9 mouse cellular contexts compared by ENCODE assay signal in the genomic region with DNA sequence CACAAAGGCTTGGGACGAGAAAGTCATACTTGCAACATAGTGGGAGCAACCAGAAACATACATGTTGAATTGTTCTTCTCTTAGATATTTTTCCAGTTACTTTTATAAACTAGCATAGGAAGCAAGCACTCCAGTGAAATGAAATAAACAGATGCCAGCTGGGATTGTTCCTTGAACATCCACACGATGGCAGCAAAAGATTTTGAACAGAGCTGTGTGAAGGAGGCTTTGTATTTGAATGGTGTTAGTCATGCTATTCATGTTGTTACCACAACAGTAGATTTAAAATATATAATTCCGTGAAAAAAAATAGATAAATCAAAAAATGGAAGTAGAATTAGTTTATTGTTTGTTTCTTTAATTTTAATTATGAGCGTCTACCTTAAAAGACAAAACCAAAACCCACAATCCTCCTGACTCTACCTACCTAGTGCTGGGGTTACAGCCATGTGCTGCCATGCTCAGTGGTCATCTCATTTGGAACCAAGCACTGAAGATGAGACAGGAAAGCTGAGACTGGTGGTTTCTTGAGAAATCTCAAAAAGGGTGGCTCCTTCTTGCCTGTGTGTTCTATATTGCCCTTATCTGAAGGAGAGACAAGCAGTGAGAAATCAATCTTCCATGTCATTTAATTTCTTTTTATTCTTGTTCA.
DNase-seq lines count a peak whose midpoint lies in the region; ATAC-seq and TF ChIP-seq lines count a peak whose summit lies in the region.
"Had no signal": no experiment of that assay in that cellular context is flagged by ENCODE, and none has a peak within 500 bp of the region (broad histone marks: within the 10 kb centered on the region; RNA-seq: fewer than 3 reads in every experiment).

No protein-coding gene starts in this region.

- WGBS in kidney, adult 2 months = 21% methylated on average over 4 of the region's 4 CpGs
- 18% methylated on average over 4 of the region's 4 CpGs for WGBS in limb, embryonic 11.5 days
- 22% methylated on average over 4 of the region's 4 CpGs for WGBS in neural tube, embryonic 11.5 days

- H3K4me2 ChIP-seq in limb, embryonic 11.5 days (ENCODE audit: low read depth, severe bottlenecking) = no peak overlapping the region
- no peak overlapping the region for H3K4me2 ChIP-seq in neural tube, embryonic 11.5 days (ENCODE audit: low read depth)

- H3K4me1 ChIP-seq in MEL (ENCODE audit: control insufficient read depth in 1 of 2, insufficient read depth in 2 of 2, low read length in 2 of 2) = no peaks in the 10 kb centered on the region
- H3K4me1 ChIP-seq in kidney, adult 2 months (ENCODE audit: control insufficient read depth, insufficient read depth, low read length) = no peaks in the 10 kb centered on the region
- no peaks in the 10 kb centered on the region for H3K4me1 ChIP-seq in limb, embryonic 11.5 days (ENCODE audit: control insufficient read depth, insufficient read depth, low read length)
- no peaks in the 10 kb centered on the region for H3K4me1 ChIP-seq in neural tube, embryonic 11.5 days (ENCODE audit: control insufficient read depth, insufficient read depth, low read length)

- TF ChIP-seq RAD21 in MEL (IDR thresholded peaks at IDR 0.05; ENCODE audit: low read depth, low read length) = peak; percentile 76

- H3K27ac ChIP-seq in MEL (ENCODE audit: control insufficient read depth, low read depth, low read length) = no peak overlapping the region
- no peak overlapping the region for H3K27ac ChIP-seq in kidney, adult 2 months (ENCODE audit: insufficient read depth, low read depth, low read length)
- no peak overlapping the region for H3K27ac ChIP-seq in limb, embryonic 11.5 days (replicated peaks; ENCODE audit: low read depth, low read length)
- no peak overlapping the region for H3K27ac ChIP-seq in neural tube, embryonic 11.5 days (ENCODE audit: low read depth, low read length)

- H3K4me3 ChIP-seq in MEL (ENCODE audit: control insufficient read depth in 1 of 2, insufficient read depth in 1 of 2, low read depth in 2 of 2, low read length in 2 of 2) = no peak overlapping the region
- H3K4me3 ChIP-seq in kidney, adult 2 months (ENCODE audit: insufficient read depth, low read depth, low read length) = no peak overlapping the region
- no peak overlapping the region for H3K4me3 ChIP-seq in limb, embryonic 11.5 days (ENCODE audit: low read depth, low read length)
- no peak overlapping the region for H3K4me3 ChIP-seq in neural tube, embryonic 11.5 days (ENCODE audit: low read depth, low read length)
- H3K4me3 ChIP-seq: myocyte had no signal

- DNase-seq in 416B (ENCODE audit: low read depth) (peak; percentile 54), MEL (ENCODE audit: low read depth, low spot score) (peak; percentile 55)
- peak; percentile 82 for DNase-seq in cerebellum, adult 9-10 months
- DNase-seq in forelimb bud, embryonic 11.5 days (ENCODE audit: low read depth, low spot score) = peak; percentile 71
- peak; percentile 64 for DNase-seq in kidney, adult 2 months
- DNase-seq in limb, embryonic 11.5 days (ENCODE audit: low spot score) = peak; percentile 81
- DNase-seq in neural tube, embryonic 11.5 days (ENCODE audit: low spot score) = peak; percentile 55
- no peak for DNase-seq in T-cell, adult 2 months (ENCODE audit: low spot score)

- no peak for TF ChIP-seq POLR2A in MEL (IDR thresholded peaks at IDR 0.05; ENCODE audit: control insufficient read depth in 1 of 2, insufficient read depth in 1 of 2, low read depth in 1 of 2, low read length in 2 of 2, poor library complexity in 1 of 2)
- TF ChIP-seq POLR2A in kidney, adult 2 months (IDR thresholded peaks at IDR 0.05; ENCODE audit: low read depth, low read length) = no peak

- ATAC-seq in limb, embryonic 11.5 days (ENCODE audit: insufficient number of reproducible peaks, low FRiP score, low TSS enrichment, low read depth) = peak; percentile 82
- ATAC-seq in neural tube, embryonic 11.5 days (ENCODE audit: insufficient read depth, low FRiP score, low TSS enrichment) = peak; percentile 91

- H3K9me3 ChIP-seq in MEL (replicated peaks; ENCODE audit: insufficient read depth, low read length) = no peaks in the 10 kb centered on the region
- H3K9me3 ChIP-seq in limb, embryonic 11.5 days (ENCODE audit: control insufficient read depth, low read length) = no peaks in the 10 kb centered on the region
- no peaks in the 10 kb centered on the region for H3K9me3 ChIP-seq in neural tube, embryonic 11.5 days (ENCODE audit: control insufficient read depth, low read length)

- no peak overlapping the region for H3K9ac ChIP-seq in MEL (ENCODE audit: control insufficient read depth, low read depth, low read length, poor library complexity, severe bottlenecking)
- H3K9ac ChIP-seq in limb, embryonic 11.5 days (ENCODE audit: low read length) = no peak overlapping the region
- H3K9ac ChIP-seq in neural tube, embryonic 11.5 days (ENCODE audit: low read length) = no peak overlapping the region

- peak; percentile 43 to 67 (median 49) for TF ChIP-seq CTCF in MEL (IDR thresholded peaks at IDR 0.05 in 2 of 3, conservative IDR thresholded peaks at IDR 0.05 in 1 of 3; ENCODE audit: control insufficient read depth in 1 of 3, insufficient read depth in 1 of 3, low read depth in 2 of 3, low read length in 3 of 3, poor library complexity in 1 of 3, severe bottlenecking in 1 of 3)
- 0 out of 2 replicates have a peak, but pooled peaks have one; percentile 16 for TF ChIP-seq CTCF in kidney, adult 2 months (conservative IDR thresholded peaks at IDR 0.05; ENCODE audit: insufficient read depth, insufficient read length, low read depth, low read length)

- no peak for TF ChIP-seq EP300 in MEL (IDR thresholded peaks at IDR 0.05; ENCODE audit: low read depth in 1 of 2, low read length in 2 of 2)

- no peaks in the 10 kb centered on the region for H3K36me3 ChIP-seq in MEL (ENCODE audit: control insufficient read depth in 1 of 2, insufficient read depth in 2 of 2, low read length in 2 of 2)
- no peaks in the 10 kb centered on the region for H3K36me3 ChIP-seq in kidney, adult 2 months (ENCODE audit: control insufficient read depth, insufficient read depth, low read length)
- H3K36me3 ChIP-seq in limb, embryonic 11.5 days (ENCODE audit: control insufficient read depth, insufficient read depth, low read length) = no peaks in the 10 kb centered on the region
- H3K36me3 ChIP-seq in neural tube, embryonic 11.5 days (ENCODE audit: control insufficient read depth, insufficient read depth, low read length) = no peaks in the 10 kb centered on the region

- no peaks in the 10 kb centered on the region for H3K79me2 ChIP-seq in MEL (ENCODE audit: control insufficient read depth, insufficient read depth, low read length, poor library complexity)

- no peaks in the 10 kb centered on the region for H3K27me3 ChIP-seq in MEL (ENCODE audit: control insufficient read depth in 1 of 2, insufficient read depth in 2 of 2, low read length in 2 of 2)
- no peaks in the 10 kb centered on the region for H3K27me3 ChIP-seq in kidney, adult 2 months (replicated peaks; ENCODE audit: control insufficient read depth, insufficient read depth, low read length)
- H3K27me3 ChIP-seq in limb, embryonic 11.5 days (ENCODE audit: control insufficient read depth, insufficient read depth, low read length) = no peaks in the 10 kb centered on the region
- no peaks in the 10 kb centered on the region for H3K27me3 ChIP-seq in neural tube, embryonic 11.5 days (ENCODE audit: control insufficient read depth, insufficient read depth, low read length)

TF ChIP-seq in MEL, 35 proteins besides CTCF, POLR2A, EP300 and RAD21:
- TF ChIP-seq E2F4 (IDR thresholded peaks at IDR 0.05; ENCODE audit: borderline replicate concordance, low read depth, low read length) (no peak), ZC3H11A (IDR thresholded peaks at IDR 0.05; ENCODE audit: low read depth, low read length) (peak; percentile 59), ZNF384 (IDR thresholded peaks at IDR 0.05; ENCODE audit: low read depth, low read length) (no peak), SMC3 (IDR thresholded peaks at IDR 0.05; ENCODE audit: low read depth, low read length) (peak; percentile 64), ZMIZ1 (IDR thresholded peaks at IDR 0.05; ENCODE audit: low read depth, low read length) (no peak), TCF12 (IDR thresholded peaks at IDR 0.05; ENCODE audit: low read depth, low read length) (no peak), TBP (IDR thresholded peaks at IDR 0.05; ENCODE audit: low read depth, low read length) (no peak)
